Mouse (Mus musculus): ENCODE measurements around the gene Gm3239. TPM values are rescaled to one million over a fixed set of nuclear protein-coding genes. Genes with fewer than 3 reads are reported as not detected.
A peak's percentile ranks its signal among the peaks of the same experiment; 100 is the strongest.
"Not testable (repeated sequence)": the region's sequence is repeated elsewhere in the genome, so short reads cannot be mapped to it uniquely, and the experiment has no call there.

The Gm3239 gene
- polyA plus RNA-seq (2012; rRNA removed): 0.18 TPM in 1 of 2 replicates, not detected in the other

DNA sequence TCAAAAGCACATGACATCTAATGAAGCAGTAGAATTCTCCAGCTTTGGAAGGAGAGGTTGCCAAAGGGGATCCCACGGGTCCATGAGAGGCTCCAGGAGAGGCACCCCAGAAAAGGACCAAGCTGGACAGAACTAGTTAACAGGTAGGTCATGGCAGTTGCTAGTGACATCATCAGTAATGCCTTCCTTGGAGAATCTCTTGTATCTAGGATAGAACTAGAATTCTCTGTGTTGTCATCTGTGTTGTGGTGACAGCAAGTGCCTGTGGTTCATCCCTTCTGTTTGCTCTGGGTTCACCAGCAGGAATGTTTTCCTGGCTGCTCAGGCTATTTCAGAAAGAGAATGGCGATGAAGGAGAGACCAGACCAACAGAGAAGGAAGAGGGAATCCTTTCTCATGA, at the start of gene Gm3239:
Gene Gm3239, plus strand, starts transcription at position 301 of the 400 bp plus-strand sequence.
- WGBS: no CpG with 5 or more reads among the region's 2 CpGs
- not testable (repeated sequence) for H3K4me1 ChIP-seq (ENCODE audit: control insufficient read depth, insufficient read depth, low read length); H3K4me3 ChIP-seq (replicated peaks; ENCODE audit: extremely low read depth, low read depth, low read length); DNase-seq

DNA sequence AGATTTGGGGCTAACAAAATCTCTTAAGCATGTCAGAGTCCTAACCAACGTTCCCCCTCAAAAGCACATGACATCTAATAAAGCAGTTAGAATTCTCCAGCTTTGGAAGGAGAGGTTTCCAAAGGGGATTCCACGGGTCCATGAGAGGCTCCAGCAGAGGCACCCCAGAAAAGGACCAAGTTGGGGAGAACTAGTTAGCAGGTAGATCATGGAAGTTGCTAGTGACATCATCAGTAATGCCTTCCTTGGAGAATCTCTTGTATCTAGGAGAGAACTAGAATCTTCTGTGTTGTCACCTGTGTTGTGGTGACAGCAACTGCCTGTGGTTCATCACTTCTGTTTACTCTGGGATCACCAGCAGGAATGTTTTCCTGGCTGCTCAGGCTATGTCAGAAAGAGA, 31.9 kb upstream of the Gm3239 start, which contains the start of gene Gm8159:
Gene Gm8159, plus strand, starts transcription at position 301 of the 400 bp plus-strand sequence.
- H3K4me1 ChIP-seq (ENCODE audit: control insufficient read depth, insufficient read depth, low read length); DNase-seq; H3K4me3 ChIP-seq (replicated peaks; ENCODE audit: extremely low read depth, low read depth, low read length): not testable (repeated sequence)
- no CpG with 5 or more reads among the region's 2 CpGs for WGBS

DNA sequence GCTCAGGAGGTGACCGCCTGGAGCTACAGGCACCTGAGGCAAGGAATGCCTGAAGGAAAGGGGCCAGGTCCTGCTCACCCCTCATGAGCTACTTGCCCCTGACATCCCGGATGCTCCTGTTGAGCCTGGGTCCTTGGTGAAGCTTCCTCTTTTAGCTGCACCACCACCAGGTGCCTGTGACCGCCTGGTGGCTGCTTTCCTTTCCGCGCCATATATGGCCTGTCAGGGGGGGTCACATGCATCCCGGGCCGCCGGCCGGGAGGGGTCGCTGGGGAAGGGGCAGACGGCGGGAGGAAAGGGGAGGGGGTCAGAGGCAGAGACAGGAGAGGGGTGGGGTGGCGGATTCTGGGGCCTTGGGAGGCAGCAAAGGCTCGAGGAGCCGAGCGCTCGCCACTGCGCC, 14.7 kb upstream of the Gm3239 start:
- H3K4me1 ChIP-seq (ENCODE audit: control insufficient read depth, insufficient read depth, low read length); DNase-seq; H3K4me3 ChIP-seq (replicated peaks; ENCODE audit: extremely low read depth, low read depth, low read length): not testable (repeated sequence)
- 1% methylated on average over 15 of the region's 18 CpGs for WGBS

DNA sequence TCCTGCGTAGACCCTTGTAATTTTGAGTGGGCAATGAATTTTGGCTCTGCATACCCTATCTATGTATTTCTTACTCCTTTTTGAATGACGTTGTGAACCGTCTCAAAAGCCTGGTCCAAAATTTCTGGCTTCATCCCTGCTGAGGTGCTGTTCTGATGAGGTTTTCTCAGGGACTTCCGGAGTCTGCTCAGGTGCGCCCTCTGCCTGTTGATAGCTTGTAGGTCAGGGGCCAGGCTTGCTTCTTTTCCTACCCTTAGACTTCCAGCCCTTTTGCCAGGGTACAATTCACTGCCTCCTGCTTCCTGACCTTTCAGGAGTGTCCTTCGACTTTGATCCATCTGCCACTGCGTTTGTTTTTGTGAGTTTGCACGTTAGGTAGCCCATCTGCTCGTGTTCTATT, 13.7 kb upstream of the Gm3239 start:
- not testable (repeated sequence) for DNase-seq; H3K4me1 ChIP-seq (ENCODE audit: control insufficient read depth, insufficient read depth, low read length); H3K4me3 ChIP-seq (replicated peaks; ENCODE audit: extremely low read depth, low read depth, low read length)
- WGBS: 5% methylated on average over 6 of the region's 9 CpGs
- TF ChIP-seq CTCF (IDR thresholded peaks at IDR 0.05; ENCODE audit: insufficient read depth, low read length): 0 out of 2 replicates have a peak, but pooled peaks have one; percentile 18

DNA sequence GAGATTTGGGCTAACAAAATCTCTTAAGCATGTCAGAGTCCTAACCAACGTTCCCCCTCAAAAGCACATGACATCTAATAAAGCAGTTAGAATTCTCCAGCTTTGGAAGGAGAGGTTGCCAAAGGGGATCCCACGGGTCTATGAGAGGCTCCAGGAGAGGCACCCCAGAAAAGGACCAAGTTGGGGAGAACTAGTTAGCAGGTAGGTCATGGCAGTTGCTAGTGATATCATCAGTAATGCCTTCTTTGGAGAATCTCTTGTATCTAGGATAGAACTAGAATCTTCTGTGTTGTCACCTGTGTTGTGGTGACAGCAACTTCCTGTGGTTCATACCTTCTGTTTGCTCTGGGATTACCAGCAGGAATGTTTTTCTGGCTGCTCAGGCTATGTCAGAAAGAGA, 44.9 kb downstream of the Gm3239 start, which contains the start of gene Gm7876:
Gene Gm7876, plus strand, starts transcription at position 301 of the 400 bp plus-strand sequence.
- not testable (repeated sequence) for DNase-seq; H3K4me3 ChIP-seq (replicated peaks; ENCODE audit: extremely low read depth, low read depth, low read length); H3K4me1 ChIP-seq (ENCODE audit: control insufficient read depth, insufficient read depth, low read length)
- WGBS: 70% methylated on average over 1 of the region's 2 CpGs

Other genes starting within 250 kb of the Gm3239 start
- gene Gm3164, start 248.7 kb upstream of the Gm3239 start, polyA plus RNA-seq (2012; rRNA removed): 0.17 TPM in 1 of 2 replicates, not detected in the other
- 0.32 TPM in 1 of 2 replicates, not detected in the other for gene Gm3173, start 233.2 kb upstream of the Gm3239 start, polyA plus RNA-seq (2012; rRNA removed)
- not detected in 2 replicates for gene Gm3182, start 182.4 kb upstream of the Gm3239 start, polyA plus RNA-seq (2012; rRNA removed)
- gene Gm3047, start 108.8 kb upstream of the Gm3239 start, polyA plus RNA-seq (2012; rRNA removed): not detected in 2 replicates
- not detected in 2 replicates for gene Gm8159, start 31.8 kb upstream of the Gm3239 start, polyA plus RNA-seq (2012; rRNA removed)
- gene Gm7876, start 45.0 kb downstream of the Gm3239 start, polyA plus RNA-seq (2012; rRNA removed): not detected in 2 replicates
- 0.08 TPM in 1 of 2 replicates, not detected in the other for gene Gm3252, start 62.6 kb downstream of the Gm3239 start, polyA plus RNA-seq (2012; rRNA removed)
- gene Gm9602, start 112.1 kb downstream of the Gm3239 start, polyA plus RNA-seq (2012; rRNA removed): not detected in 2 replicates
- not detected in 2 replicates for gene Gm3269, start 173.9 kb downstream of the Gm3239 start, polyA plus RNA-seq (2012; rRNA removed)
- not detected in 2 replicates for gene Gm3264, start 191.4 kb downstream of the Gm3239 start, polyA plus RNA-seq (2012; rRNA removed)
- not detected in 2 replicates for gene Gm3278, start 228.2 kb downstream of the Gm3239 start, polyA plus RNA-seq (2012; rRNA removed)

Measured in lung, adult 2 months (tissue).